Mouse (Mus musculus): ENCODE results near the gene Il25. TPM values are rescaled to one million over a fixed set of nuclear protein-coding genes. Genes with fewer than 3 reads are reported as not detected.

The Il25 gene
- polyA plus RNA-seq, 1 experiment from 2014 or later: 0.63 TPM

DNA sequence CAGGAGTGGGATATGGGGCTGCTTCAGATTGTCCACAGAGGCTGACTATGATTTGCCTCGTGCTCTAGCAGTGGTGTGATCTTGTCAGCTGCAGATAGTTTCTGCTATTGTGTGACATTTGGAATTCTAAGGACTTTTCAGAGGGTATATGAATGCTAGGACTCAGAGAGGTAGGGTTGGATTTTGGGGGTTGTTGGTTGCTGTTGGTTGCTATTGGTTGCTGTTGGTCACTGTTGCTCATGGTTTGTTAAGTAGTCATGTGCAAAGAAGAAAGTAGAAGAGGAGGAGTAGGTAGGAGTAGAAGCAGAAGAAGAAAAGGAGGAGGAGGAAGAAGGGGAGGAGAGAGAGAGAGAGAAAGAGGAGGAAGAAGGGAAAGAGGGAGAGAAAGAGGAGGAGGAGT, 44.1 kb downstream of the Il25 start, which contains the start of gene Gm17428:
Gene Gm17428 (plus strand): TSS at position 301 of the 400 bp plus-strand sequence.
- Histone ChIP-seq H3K27me3 (replicated peaks) (no peaks in the 10 kb centered on the region), H3K4me1 (peaks cover 11% of the 10 kb centered on the region), H3K9ac (replicated peaks) (no peak within 1 kb of the TSS), H3K4me3 (replicated peaks) (no peak within 1 kb of the TSS), H3K4me2 (no peak within 1 kb of the TSS), H3K36me3 (no peaks in the 10 kb centered on the region), H3K27ac (replicated peaks) (no peak within 1 kb of the TSS), H3K9me3 (replicated peaks) (no peaks in the 10 kb centered on the region)
- ATAC-seq (ENCODE audit: low FRiP score): no peak
- WGBS: 78% methylated on average over 1 of the region's 1 CpGs

DNA sequence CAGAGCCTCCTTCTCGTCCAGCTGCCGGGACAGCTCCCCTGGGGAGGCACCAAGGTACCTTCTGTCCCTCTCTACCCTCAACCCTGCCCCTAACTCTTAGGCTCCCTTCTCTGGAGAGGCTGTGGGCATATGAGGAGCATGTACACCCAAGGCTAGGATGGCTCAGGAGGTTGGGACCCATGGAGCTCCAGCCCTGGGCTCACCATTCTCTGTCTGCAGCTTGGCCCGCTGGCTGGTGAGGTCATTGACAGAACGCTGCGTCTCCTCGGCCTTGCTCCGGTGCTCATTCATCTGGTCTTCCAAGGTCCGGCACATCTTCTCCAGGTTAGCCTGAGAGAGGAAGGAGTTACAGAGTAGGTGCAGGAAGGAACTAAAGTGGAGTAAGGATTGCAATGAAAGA, 46.2 kb downstream of the Il25 start:
- WGBS: 96% methylated on average over 8 of the region's 8 CpGs
- H3K27me3 ChIP-seq (replicated peaks): no peaks in the 10 kb centered on the region
- no peak for ATAC-seq (ENCODE audit: low FRiP score)
- H3K4me1 ChIP-seq: peaks cover 11% of the 10 kb centered on the region
- H3K36me3 ChIP-seq: no peaks in the 10 kb centered on the region
- H3K4me2 ChIP-seq: no peak overlapping the region
- H3K9ac ChIP-seq (replicated peaks): no peak overlapping the region
- no peak overlapping the region for H3K4me3 ChIP-seq (replicated peaks)
- no peaks in the 10 kb centered on the region for H3K9me3 ChIP-seq (replicated peaks)
- H3K27ac ChIP-seq (replicated peaks): no peak overlapping the region

DNA sequence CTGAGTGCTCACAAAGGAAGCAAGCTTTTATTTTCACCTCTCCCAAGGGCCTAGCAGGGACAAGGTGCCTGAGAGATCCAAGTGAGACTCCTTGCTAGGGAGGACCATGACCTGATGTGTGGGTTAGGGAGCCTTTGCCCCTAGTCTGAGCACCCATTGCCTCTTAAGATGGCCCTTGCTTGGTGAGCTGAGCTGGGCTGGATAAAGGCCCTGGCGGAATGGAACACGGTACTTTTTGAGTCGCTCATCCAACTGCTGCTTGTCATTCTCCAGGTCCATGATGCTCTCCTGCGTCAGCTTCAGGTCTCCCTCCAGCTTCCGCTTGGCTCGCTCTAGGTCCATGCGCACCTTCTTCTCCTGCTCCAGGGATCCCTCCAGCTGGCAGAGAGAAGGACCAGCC, 49.4 kb downstream of the Il25 start:
- H3K27me3 ChIP-seq (replicated peaks): no peaks in the 10 kb centered on the region
- no peak overlapping the region for H3K4me2 ChIP-seq
- no peak overlapping the region for H3K4me3 ChIP-seq (replicated peaks)
- H3K36me3 ChIP-seq: no peaks in the 10 kb centered on the region
- H3K9me3 ChIP-seq (replicated peaks): no peaks in the 10 kb centered on the region
- H3K4me1 ChIP-seq: no peaks in the 10 kb centered on the region
- ATAC-seq (ENCODE audit: low FRiP score): no peak
- no peak overlapping the region for H3K27ac ChIP-seq (replicated peaks)
- H3K9ac ChIP-seq (replicated peaks): no peak overlapping the region
- WGBS: 93% methylated on average over 7 of the region's 7 CpGs

MicroRNAs encoded within 50 kb of the gene (microRNA counts, 519-probe panel; counts per million panel counts)
- microRNA mmu-miR-208a (2,096 counts per million, percentile 47 among the panel's probes with 10 or more counts), microRNA mmu-miR-208b (213 counts per million, percentile 0 among the panel's probes with 10 or more counts)

Small RNAs within 50 kb of the gene (microRNA-seq; reads per million reads assigned to microRNA genes)
- gene Mir208a (1.7 reads per million, percentile 2 among the genes with 10 or more reads in this experiment), gene Mir208b (17.8 reads per million, percentile 31 among the genes with 10 or more reads in this experiment)

Other genes with a start within 250 kb of the Il25 start
- 72.2 and 72.3 TPM in 2 replicates for gene 1700123O20Rik, start 246.5 kb upstream of the Il25 start, polyA plus RNA-seq (2015; fragmentation: Nextera tagmentation; extraction: Ambion mirVana)
- gene Acin1, start 245.8 kb upstream of the Il25 start, polyA plus RNA-seq (2015; fragmentation: Nextera tagmentation; extraction: Ambion mirVana): 113 and 115 TPM in 2 replicates
- gene Gm29776, start 233.9 kb upstream of the Il25 start, polyA plus RNA-seq (2015; fragmentation: Nextera tagmentation; extraction: Ambion mirVana): 0.18 and 0.19 TPM in 2 replicates
- 0.12 and 0.29 TPM in 2 replicates for gene Cebpe, start 220.5 kb upstream of the Il25 start, polyA plus RNA-seq (2015; fragmentation: Nextera tagmentation; extraction: Ambion mirVana)
- gene Slc7a8, start 150.7 kb upstream of the Il25 start, polyA plus RNA-seq (2015; fragmentation: Nextera tagmentation; extraction: Ambion mirVana): 6.1 and 8.1 TPM in 2 replicates
- gene Rnf212b, start 118.6 kb upstream of the Il25 start, polyA plus RNA-seq (2015; fragmentation: Nextera tagmentation; extraction: Ambion mirVana): 0.19 TPM in 1 of 2 replicates, not detected in the other
- 10.6 and 14.5 TPM in 2 replicates for gene Homez, start 61.7 kb upstream of the Il25 start, polyA plus RNA-seq (2015; fragmentation: Nextera tagmentation; extraction: Ambion mirVana)
- 4.0 and 4.1 TPM in 2 replicates for gene Ppp1r3e, start 55.1 kb upstream of the Il25 start, polyA plus RNA-seq (2015; fragmentation: Nextera tagmentation; extraction: Ambion mirVana)
- 3.4 and 4.0 TPM in 2 replicates for gene Bcl2l2, start 49.3 kb upstream of the Il25 start, polyA plus RNA-seq (2015; fragmentation: Nextera tagmentation; extraction: Ambion mirVana)
- not detected in 2 replicates for gene Gm20521, start 49.3 kb upstream of the Il25 start, polyA plus RNA-seq (2015; fragmentation: Nextera tagmentation; extraction: Ambion mirVana)
- 148 and 158 TPM in 2 replicates for gene Pabpn1, start 40.2 kb upstream of the Il25 start, polyA plus RNA-seq (2015; fragmentation: Nextera tagmentation; extraction: Ambion mirVana)
- gene Slc22a17, start 19.6 kb upstream of the Il25 start, polyA plus RNA-seq (2015; fragmentation: Nextera tagmentation; extraction: Ambion mirVana): 228 and 297 TPM in 2 replicates
- 11.9 and 16.4 TPM in 2 replicates for gene Efs, start 6.6 kb upstream of the Il25 start, polyA plus RNA-seq (2015; fragmentation: Nextera tagmentation; extraction: Ambion mirVana)
- gene Cmtm5, start 3.6 kb downstream of the Il25 start, polyA plus RNA-seq (2015; fragmentation: Nextera tagmentation; extraction: Ambion mirVana): 15.8 and 18.1 TPM in 2 replicates
- 1.8 and 2.5 TPM in 2 replicates for gene Myh6, start 34.2 kb downstream of the Il25 start, polyA plus RNA-seq (2015; fragmentation: Nextera tagmentation; extraction: Ambion mirVana)
- gene Gm17428, start 44.2 kb downstream of the Il25 start, polyA plus RNA-seq (2015; fragmentation: Nextera tagmentation; extraction: Ambion mirVana): not detected in 2 replicates
- gene Myh7, start 61.9 kb downstream of the Il25 start, polyA plus RNA-seq (2015; fragmentation: Nextera tagmentation; extraction: Ambion mirVana): 7.4 and 9.6 TPM in 2 replicates
- 47.6 and 60.4 TPM in 2 replicates for gene Ngdn, start 82.8 kb downstream of the Il25 start, polyA plus RNA-seq (2015; fragmentation: Nextera tagmentation; extraction: Ambion mirVana)
- gene Zfhx2, start 159.6 kb downstream of the Il25 start, polyA plus RNA-seq (2015; fragmentation: Nextera tagmentation; extraction: Ambion mirVana): 20.3 and 24.5 TPM in 2 replicates
- gene Thtpa, start 162.1 kb downstream of the Il25 start, polyA plus RNA-seq (2015; fragmentation: Nextera tagmentation; extraction: Ambion mirVana): 27.9 and 31.6 TPM in 2 replicates
- 6.2 and 12.4 TPM in 2 replicates for gene Ap1g2, start 173.9 kb downstream of the Il25 start, polyA plus RNA-seq (2015; fragmentation: Nextera tagmentation; extraction: Ambion mirVana)
- 30.6 and 37.0 TPM in 2 replicates for gene Jph4, start 184.2 kb downstream of the Il25 start, polyA plus RNA-seq (2015; fragmentation: Nextera tagmentation; extraction: Ambion mirVana)

Data from neural tube, embryonic 15.5 days (tissue).